Mouse (Mus musculus): ENCODE measurements around the gene 4930402H24Rik.
"Not testable (repeated sequence)": the region's sequence is repeated elsewhere in the genome, so short reads cannot be mapped to it uniquely, and the experiment has no call there.

4930402H24Rik gene

GRCm38 (mm10) chr2:130852964-130853363 is 53.2 kb downstream of the 4930402H24Rik start:
- DNase-seq (ENCODE audit: low read depth, low spot score): no peak

GRCm38 (mm10) chr2:130851363-130852246 is 54.6 kb downstream of the 4930402H24Rik start:
- DNase-seq (ENCODE audit: low read depth, low spot score): no peak

GRCm38 (mm10) chr2:130849688-130850087 is 56.5 kb downstream of the 4930402H24Rik start:
- no peak for DNase-seq (ENCODE audit: low read depth, low spot score)

GRCm38 (mm10) chr2:130848313-130848712 is 57.9 kb downstream of the 4930402H24Rik start:
- DNase-seq (ENCODE audit: low read depth, low spot score): no peak

- DNase-seq (ENCODE audit: low read depth, low spot score): no peak
Measured at GRCm38 (mm10) chr2:130843623-130844022, 62.6 kb downstream of the 4930402H24Rik start.

- no peak for DNase-seq (ENCODE audit: low read depth, low spot score)
Measured at GRCm38 (mm10) chr2:130840846-130841245, 65.4 kb downstream of the 4930402H24Rik start.

- peak; percentile 70 for DNase-seq (ENCODE audit: low read depth, low spot score)
Measured at GRCm38 (mm10) chr2:130839874-130840661, 66.1 kb downstream of the 4930402H24Rik start.

- DNase-seq (ENCODE audit: low read depth, low spot score): no peak
Measured at GRCm38 (mm10) chr2:130839528-130839873, 66.7 kb downstream of the 4930402H24Rik start.

GRCm38 (mm10) chr2:130839084-130839483 is 67.1 kb downstream of the 4930402H24Rik start:
- DNase-seq (ENCODE audit: low read depth, low spot score): no peak

GRCm38 (mm10) chr2:130838131-130838530 is 68.1 kb downstream of the 4930402H24Rik start:
- no peak for DNase-seq (ENCODE audit: low read depth, low spot score)

GRCm38 (mm10) chr2:130833699-130834098 is 72.5 kb downstream of the 4930402H24Rik start:
- DNase-seq (ENCODE audit: low read depth, low spot score): no peak

- no peak for DNase-seq (ENCODE audit: low read depth, low spot score)
Measured at GRCm38 (mm10) chr2:130832582-130832981, 73.6 kb downstream of the 4930402H24Rik start.

- no peak for DNase-seq (ENCODE audit: low read depth, low spot score)
Measured at GRCm38 (mm10) chr2:130832012-130832411, 74.2 kb downstream of the 4930402H24Rik start.

GRCm38 (mm10) chr2:130830236-130830635 is 76.0 kb downstream of the 4930402H24Rik start:
- no peak for DNase-seq (ENCODE audit: low read depth, low spot score)

GRCm38 (mm10) chr2:130829496-130829895 is 76.7 kb downstream of the 4930402H24Rik start:
- no peak for DNase-seq (ENCODE audit: low read depth, low spot score)

- DNase-seq (ENCODE audit: low read depth, low spot score): no peak
Measured at GRCm38 (mm10) chr2:130828668-130829067, 77.5 kb downstream of the 4930402H24Rik start.

GRCm38 (mm10) chr2:130828066-130828465 is 78.1 kb downstream of the 4930402H24Rik start:
- not testable (repeated sequence) for DNase-seq (ENCODE audit: low read depth, low spot score)

GRCm38 (mm10) chr2:130827410-130827809 is 78.8 kb downstream of the 4930402H24Rik start:
- no peak for DNase-seq (ENCODE audit: low read depth, low spot score)

- no peak for DNase-seq (ENCODE audit: low read depth, low spot score)
Measured at GRCm38 (mm10) chr2:130818838-130819647, 87.2 kb downstream of the 4930402H24Rik start.

- DNase-seq (ENCODE audit: low read depth, low spot score): no peak
Measured at GRCm38 (mm10) chr2:130817865-130818264, 88.3 kb downstream of the 4930402H24Rik start.

GRCm38 (mm10) chr2:130816205-130816604 is 90.0 kb downstream of the 4930402H24Rik start:
- DNase-seq (ENCODE audit: low read depth, low spot score): no peak

GRCm38 (mm10) chr2:130814492-130814891 is 91.7 kb downstream of the 4930402H24Rik start:
- no peak for DNase-seq (ENCODE audit: low read depth, low spot score)

All from c-Kit-negative CD71-positive TER-119-positive erythroid progenitor cells, embryonic 14.5 days (primary cell).